Mouse (Mus musculus) cerebellum, adult 11-12 months (tissue): ENCODE results near the gene Fnbp1.
A peak's percentile ranks its signal among the peaks of the same experiment; 100 is the strongest.

ENCODE experiments used
- DNase-seq: peaks from one replicate; pipeline ENCODE4 v3.0.0; 2022

The Fnbp1 gene

DNA sequence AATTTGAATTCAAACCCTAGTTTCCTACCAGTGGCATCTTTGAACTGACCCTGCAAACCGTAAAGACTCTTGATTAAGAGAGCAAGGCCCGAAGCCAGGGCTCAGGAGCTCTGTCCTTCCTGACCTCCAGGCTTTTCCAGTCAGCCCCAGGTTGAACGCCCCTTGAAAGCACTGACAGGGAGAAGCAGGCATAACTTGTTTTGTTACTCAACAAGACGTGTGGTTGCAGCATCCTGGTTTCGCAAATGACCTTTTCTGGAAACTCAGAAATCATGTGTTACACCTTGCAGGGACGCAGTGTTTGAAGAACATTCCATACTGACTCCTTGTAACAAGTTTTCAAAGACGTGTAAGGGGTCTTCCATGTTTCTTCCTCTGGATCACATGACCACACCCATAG, 5.2 kb upstream of the Fnbp1 start:
- no peak for DNase-seq

DNA sequence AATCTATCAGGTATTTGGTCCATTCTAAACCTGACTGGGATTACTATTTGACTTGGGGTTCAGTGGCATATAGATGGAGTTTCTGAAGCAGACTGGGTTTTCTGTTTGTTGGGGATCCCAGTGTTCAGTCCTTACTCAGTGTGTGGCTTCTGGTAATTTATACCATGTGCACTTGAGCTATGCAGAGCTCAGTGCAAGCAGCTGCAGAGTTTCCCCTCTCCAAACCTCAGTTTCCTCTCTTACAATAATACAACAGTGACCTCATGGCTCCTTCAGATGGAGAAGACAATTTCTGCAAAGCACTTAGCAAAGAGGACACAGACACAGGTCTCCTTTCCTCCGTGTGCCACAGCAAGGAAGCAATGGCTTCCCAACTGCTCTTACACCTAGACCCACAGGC, 3.1 kb upstream of the Fnbp1 start:
- no peak for DNase-seq

DNA sequence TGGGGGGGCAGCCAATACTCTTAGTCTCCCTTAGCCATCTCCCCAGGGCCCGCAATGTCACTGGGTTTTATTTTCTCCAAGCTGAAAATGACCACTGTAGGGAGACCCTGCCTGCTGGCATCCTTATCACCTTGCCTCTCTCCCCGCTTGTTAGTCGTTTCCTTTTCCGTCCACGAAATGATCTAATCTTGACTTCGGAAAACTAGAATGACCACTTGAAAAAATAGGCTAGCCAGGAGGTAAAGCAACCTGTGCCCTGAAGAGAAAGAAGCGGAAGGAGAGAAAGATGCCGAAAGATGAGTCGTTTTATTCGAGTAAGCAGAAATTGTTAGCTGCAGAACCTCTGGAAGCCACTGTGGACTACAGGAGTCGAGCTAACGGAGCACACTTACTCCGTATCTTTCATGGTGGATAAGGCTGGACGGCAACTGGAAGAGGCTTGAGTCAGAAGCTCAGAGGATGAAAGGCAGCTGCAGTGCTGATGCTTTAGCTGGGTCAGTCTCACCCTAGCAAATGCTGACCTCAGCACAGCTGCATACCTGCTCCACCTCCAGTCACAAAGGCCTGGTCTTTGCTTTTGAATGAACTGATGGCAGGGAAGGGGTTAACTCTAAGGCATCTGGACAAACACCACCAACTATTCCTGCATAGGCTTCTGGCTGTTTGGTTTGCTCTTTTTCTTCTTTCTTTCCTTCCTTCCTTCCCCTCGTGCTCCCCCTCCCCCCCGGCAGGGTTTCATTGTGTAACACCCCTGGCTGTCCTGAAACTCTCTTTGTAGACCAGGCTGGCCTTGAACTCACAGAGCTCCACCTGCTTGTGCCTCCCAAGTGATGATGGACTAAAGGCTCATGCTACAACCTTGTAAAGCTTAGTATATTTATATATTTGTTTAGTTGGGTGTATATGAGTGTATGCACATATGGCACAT, 2.2 kb upstream of the Fnbp1 start:
- no peak for DNase-seq

DNA sequence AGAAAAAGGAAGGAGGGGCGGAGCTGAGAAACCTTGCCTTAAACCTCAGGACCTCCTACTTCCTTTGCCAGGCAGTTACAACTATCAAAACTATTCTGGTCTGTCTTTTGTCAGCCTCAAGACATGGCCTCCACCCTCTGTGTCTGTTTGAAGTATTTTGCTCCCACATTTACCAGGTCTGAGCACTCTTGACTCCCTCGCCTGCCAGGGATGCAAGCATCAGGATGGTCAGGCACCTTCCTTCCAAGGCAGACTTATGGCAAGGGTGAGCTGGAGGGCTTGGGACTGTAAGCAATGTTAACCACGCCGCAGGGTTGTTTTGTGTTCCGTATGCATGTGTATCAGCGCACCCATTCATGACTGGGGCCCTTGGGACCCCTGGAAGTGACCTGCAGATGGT, 1.5 kb upstream of the Fnbp1 start:
- DNase-seq, result no peak

- DNase-seq, result no peak
These were observed 697 bp upstream of the Fnbp1 start for GRCm38 (mm10) chr2:31142505-31142904.

- peak; percentile 70 for DNase-seq
These were observed 538 bp downstream of the Fnbp1 start for GRCm38 (mm10) chr2:31141074-31141866.

DNA sequence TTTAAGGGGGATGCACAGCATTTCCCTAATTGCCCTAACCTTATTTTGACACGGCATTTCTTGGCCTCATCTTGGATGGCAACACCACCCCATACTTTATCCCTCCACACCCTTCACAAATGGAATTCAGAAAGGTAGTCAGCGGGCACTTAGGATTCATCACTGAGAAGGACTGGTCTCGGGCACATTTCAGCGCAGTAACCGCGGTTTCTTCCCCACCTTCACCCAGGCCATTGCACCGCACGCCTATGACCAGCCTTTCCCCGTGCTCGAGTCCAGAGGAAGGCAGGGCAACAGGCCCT, 1.1 kb downstream of the Fnbp1 start:
- no peak for DNase-seq

DNA sequence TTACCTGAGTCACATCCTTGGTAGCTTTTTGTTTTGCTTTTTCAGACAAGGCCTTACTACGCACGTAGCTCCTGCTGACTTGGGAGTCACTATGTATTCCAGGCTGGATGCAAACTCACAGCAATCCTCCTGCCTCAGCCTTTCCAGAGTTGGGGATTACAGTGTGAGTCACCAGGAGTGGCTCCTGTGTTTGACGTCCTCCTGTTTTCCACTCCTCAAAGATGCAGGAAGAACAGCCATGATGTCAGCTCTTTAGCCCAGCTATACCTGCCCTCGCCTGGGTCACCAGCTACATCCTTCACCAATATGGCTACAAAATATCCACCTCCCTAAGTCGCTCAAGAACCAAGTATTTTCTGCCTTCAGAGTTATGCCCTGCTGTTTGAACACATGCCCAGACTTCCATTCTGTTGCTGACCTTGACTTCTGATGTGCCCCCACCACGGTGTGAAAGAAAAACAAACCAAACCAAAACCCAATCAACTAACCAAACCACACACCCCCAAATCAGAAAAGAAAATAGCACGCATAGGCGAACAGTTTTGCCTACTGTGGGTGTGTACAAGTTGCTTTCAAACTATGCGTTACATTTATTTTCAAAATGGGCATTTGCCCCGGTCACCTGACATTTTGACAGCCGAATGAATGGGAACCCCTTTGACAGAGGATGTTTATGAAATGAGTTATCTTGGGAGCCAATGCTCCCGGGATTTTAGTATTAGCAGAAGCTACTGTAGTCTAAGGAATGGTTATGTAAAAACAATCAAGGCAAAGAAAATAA, 1.6 kb downstream of the Fnbp1 start:
- DNase-seq, result peak; percentile 34

- peak; percentile 41 for DNase-seq
These were observed 2.6 kb downstream of the Fnbp1 start for GRCm38 (mm10) chr2:31139174-31139632.

DNA sequence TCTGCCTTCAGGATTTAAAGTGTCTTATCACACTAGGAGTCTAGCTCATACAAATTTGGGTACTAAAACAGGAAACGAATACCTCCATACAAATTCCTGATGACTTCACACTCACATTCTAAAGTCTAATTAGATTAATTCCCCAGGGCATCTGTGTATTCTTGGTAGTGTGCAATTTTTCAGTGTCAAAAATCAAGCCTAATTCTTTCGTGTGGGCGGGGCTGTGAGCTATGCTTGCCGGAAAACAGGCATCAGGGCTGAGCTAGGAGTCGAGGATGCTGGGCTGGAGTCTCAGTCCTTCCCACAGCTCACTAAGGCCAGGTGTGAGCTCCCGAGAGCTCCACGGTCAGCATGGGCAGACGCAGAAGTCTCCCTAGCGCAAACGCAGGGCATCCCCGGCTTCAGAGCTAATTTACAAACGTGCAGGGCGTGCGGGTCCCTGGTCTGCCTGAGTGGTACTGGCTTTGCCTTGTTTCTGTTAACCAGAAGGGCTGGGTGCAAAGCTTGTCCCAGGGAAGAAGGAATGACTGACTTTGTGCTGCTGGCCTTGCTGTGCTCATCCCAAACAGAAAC, 4.7 kb downstream of the Fnbp1 start:
- DNase-seq, result peak; percentile 32

DNA sequence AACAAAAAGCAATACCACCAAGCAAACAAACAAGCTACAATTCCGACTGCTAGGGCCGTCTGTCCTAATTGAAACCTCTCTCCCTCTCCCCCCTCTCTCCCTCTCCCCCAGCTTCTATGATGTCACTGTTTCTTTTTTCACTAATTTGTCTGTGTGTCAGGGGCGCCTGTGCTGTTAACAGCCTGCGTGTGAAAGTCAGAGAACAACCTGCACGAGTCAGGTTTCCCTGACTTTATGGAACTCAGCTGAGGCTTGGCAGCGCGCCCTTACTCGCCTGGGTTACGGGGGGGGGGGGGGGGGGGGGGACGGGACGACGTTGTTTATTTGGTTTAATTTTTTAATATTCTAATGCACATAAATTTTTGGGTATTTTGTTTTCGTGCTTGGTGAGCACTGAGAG, 5.5 kb downstream of the Fnbp1 start:
- DNase-seq, result no peak

DNA sequence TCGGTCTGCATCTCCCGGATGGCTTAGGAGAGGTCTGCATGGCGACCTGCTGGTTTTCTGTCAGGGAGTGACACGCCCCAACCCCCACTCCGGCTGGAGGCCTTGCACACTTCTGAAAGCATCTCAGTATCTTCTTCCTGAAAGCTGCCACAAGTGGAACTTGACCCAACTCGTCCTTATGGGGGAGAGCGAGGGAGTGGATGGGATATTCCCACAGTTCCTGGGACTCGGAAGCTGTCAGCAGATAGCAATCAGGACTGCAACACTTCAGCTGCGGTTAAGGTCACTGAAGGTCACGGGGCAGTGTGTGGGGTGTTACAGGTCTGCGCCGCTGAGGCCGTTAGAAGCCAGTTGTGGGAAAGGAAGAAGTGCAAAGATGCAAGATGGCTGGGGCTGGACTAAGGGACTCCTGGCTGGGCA, 6.3 kb downstream of the Fnbp1 start:
- DNase-seq, result peak; percentile 56

- DNase-seq, result peak; percentile 19
These were observed 7.8 kb downstream of the Fnbp1 start for GRCm38 (mm10) chr2:31133981-31134380.

GRCm38 (mm10) chr2:31132682-31133081, 9.1 kb downstream of the Fnbp1 start:
- peak; percentile 71 for DNase-seq

DNA sequence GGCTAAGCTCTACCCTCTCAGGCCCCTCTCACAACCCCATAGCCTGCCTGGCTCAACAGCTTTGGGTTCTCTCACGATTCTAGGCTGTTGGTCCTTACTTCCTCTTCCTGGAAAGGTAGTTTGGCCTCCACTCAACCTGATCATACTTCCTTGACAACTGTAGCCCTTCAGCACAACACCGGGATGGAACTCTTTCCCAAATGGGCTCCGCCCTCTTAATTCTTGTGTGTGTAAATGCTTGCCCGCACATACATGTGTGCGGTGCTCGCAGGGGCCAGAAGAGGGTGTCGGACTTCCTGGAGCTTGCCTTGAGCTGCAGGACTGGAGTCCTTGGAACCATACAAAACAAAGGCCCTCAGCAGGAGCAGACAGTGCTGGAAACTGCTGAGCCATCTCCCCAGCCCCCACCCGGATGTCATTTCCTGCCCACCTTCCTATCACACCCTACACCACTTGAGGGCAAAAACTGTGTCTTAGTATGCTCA, 11.0 kb downstream of the Fnbp1 start:
- no peak for DNase-seq

DNA sequence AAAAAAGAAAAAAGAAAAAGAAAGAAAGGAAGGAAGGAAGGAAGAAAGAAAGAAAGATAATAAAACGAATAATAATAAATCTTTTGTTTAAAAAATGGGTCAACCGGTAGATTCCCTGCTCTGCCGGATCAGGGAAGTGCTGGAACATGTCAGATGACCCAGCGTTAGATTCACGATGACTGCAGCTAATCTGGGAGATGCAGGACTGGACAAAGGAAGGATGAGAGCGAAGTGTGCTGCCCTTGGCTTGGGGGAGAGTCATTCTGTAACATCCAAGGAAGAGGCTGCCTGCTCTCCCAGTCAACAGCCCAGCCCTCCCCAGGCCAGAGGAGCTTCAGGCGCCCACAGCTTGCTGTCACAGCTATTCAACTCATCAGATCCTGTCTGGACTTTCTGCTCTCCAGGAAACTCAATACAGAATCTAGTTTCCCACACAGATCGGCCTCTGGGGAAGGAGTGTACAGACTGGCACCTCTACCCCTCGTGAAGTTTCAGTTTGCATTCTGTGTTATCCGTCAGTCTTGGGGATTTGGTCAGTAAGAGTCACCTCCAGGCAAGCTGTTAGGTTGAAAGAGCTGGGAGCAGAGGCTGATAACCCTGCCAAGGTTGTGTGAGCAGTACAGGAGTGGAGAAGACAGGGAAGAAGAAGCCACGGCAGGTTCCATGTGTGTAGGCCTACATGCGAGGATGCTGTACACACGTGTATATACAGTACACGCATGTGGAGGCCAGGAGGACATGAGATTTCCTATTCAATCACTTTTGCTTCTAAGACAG, 11.9 kb downstream of the Fnbp1 start:
- no peak for DNase-seq

DNA sequence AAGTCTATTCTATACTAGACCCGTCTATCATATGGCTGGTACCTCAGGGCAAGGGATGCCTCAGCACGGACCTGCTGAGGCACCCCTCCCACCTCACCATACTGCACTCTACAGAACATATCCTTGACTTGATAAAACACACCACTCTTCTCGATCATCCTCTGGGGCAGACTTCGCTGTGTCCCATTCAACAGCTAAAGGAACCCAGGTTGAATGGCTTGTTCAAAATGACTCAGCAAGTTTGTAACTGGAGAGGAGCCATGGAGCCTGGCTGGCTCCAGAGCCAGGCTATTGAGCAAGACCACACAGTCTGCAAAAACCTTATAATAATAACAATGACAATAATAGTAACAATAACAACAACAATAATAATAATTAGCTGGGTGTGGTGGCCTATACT, 13.9 kb downstream of the Fnbp1 start:
- DNase-seq, result no peak

- DNase-seq, result peak; percentile 44
These were observed 14.6 kb downstream of the Fnbp1 start for GRCm38 (mm10) chr2:31127219-31127618.

- DNase-seq, result peak; percentile 43
These were observed 15.8 kb downstream of the Fnbp1 start for GRCm38 (mm10) chr2:31126048-31126447.

- no peak for DNase-seq
These were observed 16.7 kb downstream of the Fnbp1 start for GRCm38 (mm10) chr2:31125156-31125555.

- DNase-seq, result no peak
These were observed 17.1 kb downstream of the Fnbp1 start for GRCm38 (mm10) chr2:31124694-31125093.

DNA sequence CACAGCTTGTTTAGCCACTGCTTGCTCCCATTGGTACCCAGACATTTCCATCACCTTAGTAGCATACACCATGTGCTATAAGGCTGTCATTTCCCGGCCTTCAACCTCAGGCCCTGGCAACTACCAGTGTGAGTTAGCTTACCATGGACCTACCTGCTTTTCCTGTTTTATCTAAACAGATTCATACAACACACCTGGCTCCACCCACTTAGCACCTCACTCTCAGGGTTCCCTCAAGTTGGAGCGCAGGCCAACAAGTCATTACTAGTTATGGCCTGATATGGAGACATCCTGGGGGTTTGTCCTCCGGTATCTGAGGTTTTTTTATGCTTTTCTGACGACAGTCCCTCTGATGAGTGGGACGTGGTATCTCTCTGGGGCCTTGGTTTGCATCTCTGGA, 18.3 kb downstream of the Fnbp1 start:
- DNase-seq, result no peak
